Mouse (Mus musculus) ES-Bruce4 (cell line): ENCODE measurements at regions not wholly inside any gene's neighbourhood (a gene's known extent, or its start where the extent isn't known, plus 50 kb on each side); places are given as distances from the start of the nearest gene placed in this dataset.

Source experiments
- CTCF ChIP-seq: IDR thresholded peaks from one replicate; pipeline ENCODE4 v1.8.1; 2011; ENCODE audit warnings: low read depth, low read length
- EP300 ChIP-seq: IDR thresholded peaks from 2 replicates; pipeline ENCODE4 v1.6.1; 2011; ENCODE audit warnings: low read depth, low read length; ENCODE audit not compliant: insufficient read depth
- POLR2A ChIP-seq: IDR thresholded peaks from one replicate; pipeline ENCODE4 v1.8.1; 2011; ENCODE audit warnings: low read length; ENCODE audit not compliant: insufficient read depth

DNA sequence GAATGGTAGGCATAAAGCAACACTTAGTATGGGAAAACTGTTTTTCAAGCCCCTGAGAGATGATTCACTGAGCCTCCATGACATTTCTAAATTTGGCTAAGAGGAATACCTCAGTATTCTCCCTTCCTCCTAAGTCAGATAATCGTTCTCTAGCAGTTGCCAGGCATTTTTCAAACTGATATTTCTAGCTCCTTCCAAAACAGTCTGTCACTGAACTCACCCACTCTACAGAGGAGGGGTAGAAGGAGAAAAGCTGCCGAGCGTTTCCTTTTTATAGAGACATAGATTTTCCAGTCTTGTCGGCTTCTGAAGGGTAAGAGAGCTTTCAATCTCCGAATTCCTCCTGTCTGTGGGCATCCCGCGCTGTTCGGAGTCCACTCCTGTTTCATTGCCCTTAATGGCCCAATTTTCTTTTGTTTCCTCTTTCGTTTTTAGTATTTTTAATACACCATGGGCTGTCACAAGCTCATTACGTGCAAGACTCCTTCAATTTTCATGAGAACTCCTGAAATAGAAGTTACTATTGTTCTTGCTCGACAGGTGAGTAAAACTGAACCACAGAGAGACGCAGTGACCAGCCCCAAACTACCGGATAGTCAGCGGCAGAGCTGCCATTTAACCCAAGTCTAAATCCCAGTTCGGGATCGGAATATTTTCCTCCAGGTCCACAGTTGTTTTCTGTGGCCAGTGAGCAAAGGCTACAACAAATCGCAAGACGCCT lies 305.8 kb upstream of the Atp2b1 start:
- TF ChIP-seq CTCF: no peak
- TF ChIP-seq EP300: no peak
- TF ChIP-seq POLR2A: no peak
